Mouse (Mus musculus): ENCODE results near the gene Ptpro. TPM values are rescaled to one million over a fixed set of nuclear protein-coding genes. Genes with fewer than 3 reads are reported as not detected.
A peak's percentile ranks its signal among the peaks of the same experiment; 100 is the strongest.
"Not testable (repeated sequence)": the region's sequence is repeated elsewhere in the genome, so short reads cannot be mapped to it uniquely, and the experiment has no call there.

The Ptpro gene
- polyA plus RNA-seq, 1 experiment from 2014 or later, result 2.0 TPM

GRCm38 (mm10) chr6:137457210-137457609 is 205.1 kb downstream of the Ptpro start:
- Histone ChIP-seq H3K4me2 (no peak overlapping the region; the same call in 1 of the 2 replicates), H3K36me3 (no peaks in the 10 kb centered on the region), H3K27me3 (replicated peaks) (no peaks in the 10 kb centered on the region), H3K4me3 (no peak overlapping the region), H3K9ac (no peak overlapping the region), H3K27ac (ENCODE audit: poor library complexity, severe bottlenecking) (peak overlapping the region; percentile 58), H3K9me3 (replicated peaks) (no peaks in the 10 kb centered on the region), H3K4me1 (replicated peaks) (peaks cover 29% of the 10 kb centered on the region)
- WGBS, result 16% methylated on average over 7 of the region's 7 CpGs
- 0 out of 2 replicates have a peak, but pooled peaks have one; percentile 59 for ATAC-seq (ENCODE audit: insufficient number of reproducible peaks, low FRiP score)

- H3K27ac ChIP-seq (ENCODE audit: poor library complexity, severe bottlenecking), result no peak overlapping the region
Measured at GRCm38 (mm10) chr6:137458136-137458535, 206.0 kb downstream of the Ptpro start.

GRCm38 (mm10) chr6:137463771-137464170 is 211.7 kb downstream of the Ptpro start:
- no peak overlapping the region for H3K9ac ChIP-seq
- WGBS, result 69% methylated on average over 5 of the region's 5 CpGs
- no peak for ATAC-seq (ENCODE audit: insufficient number of reproducible peaks, low FRiP score)
- H3K4me2 ChIP-seq, result no peak overlapping the region
- H3K27me3 ChIP-seq (replicated peaks), result no peaks in the 10 kb centered on the region
- H3K4me1 ChIP-seq (replicated peaks), result peaks cover 31% of the 10 kb centered on the region
- H3K36me3 ChIP-seq, result no peaks in the 10 kb centered on the region
- no peaks in the 10 kb centered on the region for H3K9me3 ChIP-seq (replicated peaks)
- H3K27ac ChIP-seq (ENCODE audit: poor library complexity, severe bottlenecking), result no peak overlapping the region
- no peak overlapping the region for H3K4me3 ChIP-seq

More at GRCm38 (mm10) chr6:137458136-137458535, 206.0 kb downstream of the Ptpro start:
- Histone ChIP-seq H3K4me3 (no peak overlapping the region), H3K4me1 (replicated peaks) (peaks cover 29% of the 10 kb centered on the region), H3K4me2 (no peak overlapping the region), H3K9me3 (replicated peaks) (no peaks in the 10 kb centered on the region), H3K36me3 (no peaks in the 10 kb centered on the region), H3K9ac (no peak overlapping the region), H3K27me3 (replicated peaks) (no peaks in the 10 kb centered on the region)
- 35% methylated on average over 7 of the region's 7 CpGs for WGBS
- no peak for ATAC-seq (ENCODE audit: insufficient number of reproducible peaks, low FRiP score)

- Histone ChIP-seq H3K27ac (ENCODE audit: poor library complexity, severe bottlenecking) (peak overlapping the region; percentile 74), H3K9ac (no peak overlapping the region), H3K4me1 (replicated peaks) (peaks cover 31% of the 10 kb centered on the region), H3K4me3 (no peak overlapping the region), H3K9me3 (replicated peaks) (no peaks in the 10 kb centered on the region), H3K27me3 (replicated peaks) (no peaks in the 10 kb centered on the region), H3K36me3 (no peaks in the 10 kb centered on the region), H3K4me2 (no peak overlapping the region)
- ATAC-seq (ENCODE audit: insufficient number of reproducible peaks, low FRiP score), result peak; percentile 69
- 6% methylated on average over 2 of the region's 2 CpGs for WGBS
Measured at GRCm38 (mm10) chr6:137465253-137465652, 213.1 kb downstream of the Ptpro start.

- 68% methylated on average over 2 of the region's 2 CpGs for WGBS
- Histone ChIP-seq H3K4me2 (no peak overlapping the region), H3K9ac (no peak overlapping the region), H3K36me3 (no peaks in the 10 kb centered on the region), H3K4me3 (no peak overlapping the region), H3K9me3 (replicated peaks) (no peaks in the 10 kb centered on the region), H3K27me3 (replicated peaks) (no peaks in the 10 kb centered on the region), H3K27ac (ENCODE audit: poor library complexity, severe bottlenecking) (peak overlapping the region; percentile 45; the same call in 1 of the 2 replicates), H3K4me1 (replicated peaks) (peaks cover 41% of the 10 kb centered on the region)
- ATAC-seq (ENCODE audit: insufficient number of reproducible peaks, low FRiP score), result no peak
Measured at GRCm38 (mm10) chr6:137466256-137466655, 214.1 kb downstream of the Ptpro start.

GRCm38 (mm10) chr6:137467696-137468095 is 215.6 kb downstream of the Ptpro start:
- no peaks in the 10 kb centered on the region for H3K36me3 ChIP-seq
- H3K27me3 ChIP-seq (replicated peaks), result no peaks in the 10 kb centered on the region
- no peak for ATAC-seq (ENCODE audit: insufficient number of reproducible peaks, low FRiP score)
- no peak overlapping the region for H3K4me3 ChIP-seq
- WGBS, result 89% methylated on average over 3 of the region's 3 CpGs
- H3K9ac ChIP-seq, result no peak overlapping the region
- no peaks in the 10 kb centered on the region for H3K9me3 ChIP-seq (replicated peaks)
- no peak overlapping the region for H3K4me2 ChIP-seq
- H3K27ac ChIP-seq (ENCODE audit: poor library complexity, severe bottlenecking), result no peak overlapping the region
- peaks cover 46% of the 10 kb centered on the region for H3K4me1 ChIP-seq (replicated peaks)

- H3K36me3 ChIP-seq, result no peaks in the 10 kb centered on the region
- no peaks in the 10 kb centered on the region for H3K27me3 ChIP-seq (replicated peaks)
- H3K4me3 ChIP-seq, result no peak overlapping the region
- H3K27ac ChIP-seq (ENCODE audit: poor library complexity, severe bottlenecking), result no peak overlapping the region
- H3K4me2 ChIP-seq, result no peak overlapping the region
- H3K9ac ChIP-seq, result no peak overlapping the region
- WGBS, result 95% methylated on average over 4 of the region's 4 CpGs
- H3K4me1 ChIP-seq (replicated peaks), result peaks cover 35% of the 10 kb centered on the region
- no peak for ATAC-seq (ENCODE audit: insufficient number of reproducible peaks, low FRiP score)
- H3K9me3 ChIP-seq (replicated peaks), result no peaks in the 10 kb centered on the region
Measured at GRCm38 (mm10) chr6:137469541-137469940, 217.4 kb downstream of the Ptpro start.

- Histone ChIP-seq H3K9me3 (replicated peaks) (peaks cover 4% of the 10 kb centered on the region), H3K4me3 (no peak overlapping the region), H3K36me3 (peaks cover 3% of the 10 kb centered on the region), H3K4me1 (replicated peaks) (peaks cover 24% of the 10 kb centered on the region), H3K27me3 (replicated peaks) (no peaks in the 10 kb centered on the region), H3K9ac (no peak overlapping the region), H3K4me2 (peak overlapping the region; percentile 5; the same call in 1 of the 2 replicates), H3K27ac (ENCODE audit: poor library complexity, severe bottlenecking) (peak overlapping the region; percentile 94)
- WGBS, result 17% methylated on average over 11 of the region's 11 CpGs
- ATAC-seq (ENCODE audit: insufficient number of reproducible peaks, low FRiP score), result peak; percentile 86
Measured at GRCm38 (mm10) chr6:137470901-137471598, 218.9 kb downstream of the Ptpro start.

GRCm38 (mm10) chr6:137472129-137472528 is 220.0 kb downstream of the Ptpro start:
- 0 out of 2 replicates have a peak overlapping the region, but pooled peaks have one; percentile 94 for H3K27ac ChIP-seq (ENCODE audit: poor library complexity, severe bottlenecking)
- no peak overlapping the region for H3K4me3 ChIP-seq
- no peak overlapping the region for H3K9ac ChIP-seq
- WGBS, result 85% methylated on average over 9 of the region's 9 CpGs
- no peak for ATAC-seq (ENCODE audit: insufficient number of reproducible peaks, low FRiP score)
- peaks cover 21% of the 10 kb centered on the region for H3K4me1 ChIP-seq (replicated peaks)
- H3K4me2 ChIP-seq, result no peak overlapping the region
- peaks cover 12% of the 10 kb centered on the region for H3K36me3 ChIP-seq
- H3K27me3 ChIP-seq (replicated peaks), result no peaks in the 10 kb centered on the region
- peaks cover 11% of the 10 kb centered on the region for H3K9me3 ChIP-seq (replicated peaks)

- H3K27ac ChIP-seq (ENCODE audit: poor library complexity, severe bottlenecking), result no peak overlapping the region
- WGBS, result 71% methylated on average over 1 of the region's 1 CpGs
- peaks cover 18% of the 10 kb centered on the region for H3K4me1 ChIP-seq (replicated peaks)
- peaks cover 11% of the 10 kb centered on the region for H3K9me3 ChIP-seq (replicated peaks)
- no peak overlapping the region for H3K4me3 ChIP-seq
- no peak overlapping the region for H3K9ac ChIP-seq
- H3K4me2 ChIP-seq, result no peak overlapping the region
- no peak for ATAC-seq (ENCODE audit: insufficient number of reproducible peaks, low FRiP score)
- H3K36me3 ChIP-seq, result peaks cover 15% of the 10 kb centered on the region
- no peaks in the 10 kb centered on the region for H3K27me3 ChIP-seq (replicated peaks)
Measured at GRCm38 (mm10) chr6:137473433-137473832, 221.3 kb downstream of the Ptpro start.

- not testable (repeated sequence) for H3K27me3 ChIP-seq (replicated peaks); H3K9ac ChIP-seq; H3K4me2 ChIP-seq; ATAC-seq (ENCODE audit: insufficient number of reproducible peaks, low FRiP score); H3K27ac ChIP-seq (ENCODE audit: poor library complexity, severe bottlenecking); H3K4me3 ChIP-seq
- peaks cover 11% of the 10 kb centered on the region for H3K9me3 ChIP-seq (replicated peaks)
- peaks cover 11% of the 10 kb centered on the region for H3K4me1 ChIP-seq (replicated peaks)
- peaks cover 21% of the 10 kb centered on the region for H3K36me3 ChIP-seq
- 81% methylated on average over 5 of the region's 5 CpGs for WGBS
Measured at GRCm38 (mm10) chr6:137475695-137476094, 223.6 kb downstream of the Ptpro start.
